Mouse (Mus musculus) MEL (cell line): Measurements from ENCODE around the gene Tuba1a.

Experiments
- CTCF ChIP-seq, 3 experiments: IDR thresholded peaks in 2 of 3; conservative IDR thresholded peaks in 1 of 3; 2 replicates each; pipeline ENCODE4 v1.5.1; 2011 to 2012; ENCODE audit warnings: low read length in 3 of 3, low read depth in 2 of 3, mild to moderate bottlenecking in 2 of 3, improper control_type of control experiment in 1 of 3, inconsistent platforms in 1 of 3, mixed read lengths in 1 of 3, moderate library complexity in 1 of 3; ENCODE audit not compliant: control insufficient read depth in 1 of 3, insufficient read depth in 1 of 3, poor library complexity in 1 of 3, severe bottlenecking in 1 of 3
- EP300 ChIP-seq, 2 experiments: IDR thresholded peaks; 2 replicates each; pipeline ENCODE4 v1.6.1; 2011; ENCODE audit warnings: improper control_type of control experiment in 2 of 2, low read length in 2 of 2, low read depth in 1 of 2, mild to moderate bottlenecking in 1 of 2
- MAX ChIP-seq: IDR thresholded peaks from 2 replicates; pipeline ENCODE4 v1.6.1; 2011; ENCODE audit warnings: low read length, improper control_type of control experiment
- MAZ ChIP-seq: IDR thresholded peaks from 2 replicates; pipeline ENCODE4 v1.6.1; 2012; ENCODE audit warnings: low read depth, mild to moderate bottlenecking, inconsistent platforms, low read length, improper control_type of control experiment
- MYC ChIP-seq: IDR thresholded peaks from 2 replicates; pipeline ENCODE4 v1.6.1; 2011; ENCODE audit warnings: low read depth, mild to moderate bottlenecking, low read length, improper control_type of control experiment, moderate library complexity
- NELFE ChIP-seq: IDR thresholded peaks from 2 replicates; pipeline ENCODE4 v1.6.1; 2011; ENCODE audit warnings: low read depth, low read length, improper control_type of control experiment
- NRF1 ChIP-seq: IDR thresholded peaks from 2 replicates; pipeline ENCODE4 v1.6.1; 2014; ENCODE audit warnings: low read depth, mild to moderate bottlenecking, inconsistent platforms, low read length, improper control_type of control experiment, moderate library complexity; ENCODE audit not compliant: poor library complexity, insufficient read depth, severe bottlenecking
- POLR2AphosphoS2 ChIP-seq: IDR thresholded peaks from 2 replicates; pipeline ENCODE4 v1.6.1; 2011; ENCODE audit warnings: low read length, improper control_type of control experiment
- ZC3H11A ChIP-seq: IDR thresholded peaks from 2 replicates; pipeline ENCODE4 v1.6.1; 2012; ENCODE audit warnings: low read depth, mild to moderate bottlenecking, inconsistent platforms, low read length, improper control_type of control experiment

DNA sequence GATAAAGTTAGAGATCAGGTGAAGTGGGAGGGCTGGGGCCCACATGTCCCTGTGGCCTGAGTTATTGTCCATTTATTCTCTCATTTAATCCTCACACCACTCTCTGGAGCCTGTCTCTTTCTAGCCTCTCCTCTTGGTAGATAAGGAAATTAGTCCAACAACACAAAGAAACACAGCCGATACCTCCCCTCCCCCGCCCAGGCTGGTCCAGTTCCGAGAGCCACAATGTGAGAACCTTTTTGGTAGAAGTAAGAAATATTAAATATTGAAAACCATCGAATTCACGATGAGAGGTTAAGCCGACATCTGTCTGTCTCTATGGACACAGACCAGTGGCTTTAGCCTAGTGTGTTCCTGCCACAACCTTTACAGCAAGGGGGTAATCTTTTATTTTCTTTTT lies 31.2 kb upstream of the Tuba1a start:
- no peak for TF ChIP-seq MAX
- peak in 1 of 2 experiments; percentile 10; a peak in 1 of 4 replicates for TF ChIP-seq EP300 (IDR thresholded peaks at IDR 0.05; ENCODE audit: low read depth in 1 of 2, low read length in 2 of 2)
- no peak for TF ChIP-seq NELFE
- TF ChIP-seq POLR2AphosphoS2, result no peak
- no peak for TF ChIP-seq CTCF (IDR thresholded peaks at IDR 0.05 in 2 of 3, conservative IDR thresholded peaks at IDR 0.05 in 1 of 3; ENCODE audit: control insufficient read depth in 1 of 3, insufficient read depth in 1 of 3, low read depth in 2 of 3, low read length in 3 of 3, poor library complexity in 1 of 3, severe bottlenecking in 1 of 3)
- no peak for TF ChIP-seq ZC3H11A
- no peak for TF ChIP-seq MAZ
- TF ChIP-seq NRF1, result no peak
- TF ChIP-seq MYC, result no peak
